Mouse (Mus musculus) embryonic facial prominence, embryonic 15.5 days (tissue): ENCODE measurements around the gene 1700123O20Rik. TPM values are rescaled to one million over a fixed set of nuclear protein-coding genes. Genes with fewer than 3 reads are reported as not detected.

Experiments used
- ATAC-seq: fragments of 200-750 bp; cut with Nextera tagmentation; 2 replicates; pipeline ENCODE4 v1.8.0; 2017; ENCODE audit warnings: low read depth, moderate TSS enrichment; ENCODE audit not compliant: insufficient number of reproducible peaks, low FRiP score, low TSS enrichment
- H3K27ac ChIP-seq: fragments of 300-500 bp; sonication (generic); replicated peaks from 2 replicates; pipeline ENCODE4 v1.5.1; 2015; ENCODE audit warnings: mild to moderate bottlenecking, inconsistent platforms
- H3K27me3 ChIP-seq: fragments of 300-500 bp; sonication (generic); 2 replicates; pipeline ENCODE4 v1.6.1; 2015; ENCODE audit warnings: inconsistent platforms
- H3K36me3 ChIP-seq: fragments of 300-500 bp; sonication (generic); 2 replicates; pipeline ENCODE4 v1.6.1; 2015; ENCODE audit warnings: mild to moderate bottlenecking, inconsistent platforms
- H3K4me1 ChIP-seq: fragments of 300-500 bp; sonication (generic); 2 replicates; pipeline ENCODE4 v1.6.1; 2015; ENCODE audit warnings: inconsistent platforms
- H3K4me2 ChIP-seq: fragments of 300-500 bp; sonication (generic); replicated peaks from 2 replicates; pipeline ENCODE4 v1.6.1; 2015; ENCODE audit warnings: mild to moderate bottlenecking, inconsistent platforms
- H3K4me3 ChIP-seq: fragments of 300-500 bp; sonication (generic); replicated peaks from 2 replicates; pipeline ENCODE4 v1.5.1; 2015; ENCODE audit warnings: mild to moderate bottlenecking, inconsistent platforms
- H3K9ac ChIP-seq: fragments of 300-500 bp; sonication (generic); 2 replicates; pipeline ENCODE4 v1.6.1; 2015; ENCODE audit warnings: inconsistent platforms
- H3K9me3 ChIP-seq: fragments of 300-500 bp; sonication (generic); replicated peaks from 2 replicates; pipeline ENCODE4 v1.6.1; 2016; ENCODE audit warnings: inconsistent platforms
- WGBS: fragments of 180-500 bp; shearing (Covaris S2); methylation state at CpG from one replicate; pipeline ENCODE4 v1.1.7; 2015; 5-methylcytosine and 5-hydroxymethylcytosine counted together
- polyA plus RNA-seq: library from polyadenylated mRNA; unstranded; fragments of >200 nt; fragmentation: Nextera tagmentation; extraction: Ambion mirVana; gene quantifications from 2 replicates; pipeline ENCODE4 v1.2.1, GENCODE M21; 2015

The 1700123O20Rik gene
- 74.2 and 75.5 TPM in 2 replicates for polyA plus RNA-seq

DNA sequence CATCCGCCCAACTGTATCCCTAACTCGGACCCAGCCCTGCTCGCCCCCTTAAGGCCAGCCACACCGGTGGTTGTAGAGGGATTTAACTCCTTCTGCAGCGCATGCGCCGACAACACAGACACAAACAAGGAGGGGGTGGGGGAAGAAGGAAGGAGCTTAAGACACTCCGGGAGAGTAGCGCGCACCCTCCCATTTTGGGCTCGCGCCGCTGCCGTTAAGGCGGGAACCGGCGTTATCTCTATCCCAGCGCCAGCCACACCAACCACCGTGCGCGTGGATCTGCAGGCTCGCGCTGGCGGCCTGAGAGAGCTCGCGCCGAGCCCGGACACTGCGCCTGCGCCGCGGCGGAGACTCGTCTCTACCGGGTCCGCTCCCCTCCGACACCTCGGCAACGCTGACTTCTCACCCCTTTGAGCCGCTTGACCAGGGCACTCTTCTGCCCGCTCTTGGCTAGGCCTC, at the start of gene 1700123O20Rik:
TSS of gene 1700123O20Rik (plus strand) at position 154 of the 459 bp plus-strand sequence.
- WGBS, result under 1% methylated on average over 41 of the region's 41 CpGs
- peak within 1 kb of the TSS; percentile 88 for H3K4me3 ChIP-seq
- H3K4me1 ChIP-seq, result peaks cover 14% of the 10 kb centered on the region
- H3K4me2 ChIP-seq, result peak within 1 kb of the TSS; percentile 55
- H3K27me3 ChIP-seq, result no peaks in the 10 kb centered on the region
- peak; percentile 81 for ATAC-seq
- H3K9ac ChIP-seq, result peak within 1 kb of the TSS; percentile 96
- H3K9me3 ChIP-seq, result no peaks in the 10 kb centered on the region
- H3K27ac ChIP-seq, result peak within 1 kb of the TSS; percentile 98
- peaks cover 40% of the 10 kb centered on the region for H3K36me3 ChIP-seq

DNA sequence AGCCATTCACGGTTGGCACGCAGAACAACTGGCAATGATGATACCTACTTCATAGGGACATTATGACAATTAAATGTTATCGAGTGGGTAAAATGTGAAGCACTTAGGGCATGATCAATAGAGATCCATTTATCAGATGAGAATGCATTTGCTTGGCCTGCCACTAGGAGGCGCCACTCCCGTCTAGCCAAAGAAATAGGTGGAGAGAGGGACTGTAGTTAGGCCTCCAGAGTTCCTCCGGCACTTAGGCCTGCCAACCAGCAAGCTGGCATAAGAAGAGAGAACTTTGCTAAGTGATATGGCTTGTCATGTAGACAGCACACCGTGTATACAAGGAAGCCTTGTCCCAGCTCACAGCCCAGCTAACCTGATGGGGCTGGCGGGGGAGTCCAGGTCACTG, 49.1 kb upstream of the 1700123O20Rik start:
- Histone ChIP-seq H3K9me3 (no peaks in the 10 kb centered on the region), H3K4me1 (peaks cover 23% of the 10 kb centered on the region), H3K27me3 (no peaks in the 10 kb centered on the region), H3K4me3 (no peak overlapping the region), H3K9ac (no peak overlapping the region), H3K4me2 (no peak overlapping the region), H3K27ac (no peak overlapping the region), H3K36me3 (peaks cover 50% of the 10 kb centered on the region)
- 51% methylated on average over 8 of the region's 8 CpGs for WGBS
- no peak for ATAC-seq

DNA sequence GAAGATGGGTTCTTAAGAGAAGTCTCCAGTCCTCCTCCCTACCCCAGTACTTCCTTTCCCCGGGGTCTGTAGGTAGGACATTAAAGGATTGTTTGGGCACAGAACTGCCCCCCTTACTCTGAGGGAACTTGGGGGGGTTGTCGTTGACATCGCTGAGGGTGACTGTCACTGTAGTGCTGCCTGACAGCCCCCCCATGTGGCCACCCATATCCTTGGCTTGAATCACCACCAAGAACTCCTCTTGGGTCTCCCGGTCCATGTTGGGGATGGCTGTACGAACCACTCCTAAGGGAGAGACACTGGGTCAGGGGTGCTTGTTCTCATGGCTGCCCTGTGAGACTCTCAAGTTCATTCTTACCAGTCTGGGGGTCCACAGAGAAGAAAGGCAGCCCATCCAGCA, 47.8 kb upstream of the 1700123O20Rik start:
- Histone ChIP-seq H3K27me3 (no peaks in the 10 kb centered on the region), H3K27ac (no peak overlapping the region), H3K4me2 (no peak overlapping the region), H3K9me3 (no peaks in the 10 kb centered on the region), H3K4me3 (no peak overlapping the region), H3K36me3 (peaks cover 49% of the 10 kb centered on the region), H3K9ac (no peak overlapping the region), H3K4me1 (peaks cover 23% of the 10 kb centered on the region)
- 64% methylated on average over 5 of the region's 5 CpGs for WGBS
- ATAC-seq, result no peak

DNA sequence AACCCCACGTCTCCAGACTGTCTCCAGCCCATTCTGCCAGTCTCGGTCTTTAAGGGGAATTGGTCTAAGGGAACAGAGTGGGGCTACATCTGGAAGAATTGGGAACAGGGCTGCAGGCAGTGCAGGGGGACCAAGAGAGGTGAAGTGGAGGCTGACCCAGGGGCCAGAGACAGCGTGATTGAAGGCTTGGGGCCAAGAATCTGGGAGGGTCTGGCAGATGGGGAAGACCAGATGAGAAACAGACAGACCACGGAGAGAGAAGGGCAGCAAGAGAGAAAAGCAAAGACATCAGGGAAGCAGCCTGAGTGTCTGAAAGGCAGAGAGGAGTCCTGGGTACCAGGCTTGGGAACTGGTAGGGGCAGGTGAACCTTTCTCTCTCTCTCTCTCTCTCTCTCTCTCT, 45.9 kb upstream of the 1700123O20Rik start:
- 0 out of 2 replicates have a peak overlapping the region, but pooled peaks have one; percentile 5 for H3K27ac ChIP-seq
- H3K4me2 ChIP-seq, result peak overlapping the region; percentile 96
- H3K36me3 ChIP-seq, result peaks cover 59% of the 10 kb centered on the region
- H3K4me3 ChIP-seq, result peak overlapping the region; percentile 80
- peaks cover 23% of the 10 kb centered on the region for H3K4me1 ChIP-seq
- WGBS, result 14% methylated on average over 4 of the region's 4 CpGs
- H3K9ac ChIP-seq, result no peak overlapping the region
- ATAC-seq, result no peak
- H3K9me3 ChIP-seq, result no peaks in the 10 kb centered on the region
- H3K27me3 ChIP-seq, result no peaks in the 10 kb centered on the region

DNA sequence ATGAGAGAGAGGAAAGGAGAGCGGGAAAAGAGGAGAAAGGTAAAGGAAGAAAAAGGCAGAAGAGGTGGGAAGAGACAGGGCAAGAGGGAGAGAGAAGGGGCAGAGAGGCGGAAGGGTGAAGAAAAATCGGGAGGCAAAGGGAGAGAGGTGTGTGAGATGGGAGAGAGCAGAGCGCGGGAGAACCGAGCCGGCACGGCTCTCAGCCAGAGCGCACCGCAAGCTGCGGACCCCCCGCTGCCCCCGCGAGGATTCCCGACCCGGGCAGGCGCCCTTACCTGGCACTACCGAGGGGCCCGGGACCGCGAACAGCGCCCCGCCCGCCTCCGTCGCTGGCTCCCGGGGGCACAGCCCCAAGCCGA, 45.1 kb upstream of the 1700123O20Rik start, which contains the start of gene Gm17606:
TSS of gene Gm17606 (plus strand) at position 7 of the 359 bp plus-strand sequence.
- peak within 1 kb of the TSS; percentile 96 for H3K4me2 ChIP-seq
- no peaks in the 10 kb centered on the region for H3K27me3 ChIP-seq
- H3K9ac ChIP-seq, result peak within 1 kb of the TSS; percentile 72
- no peak for ATAC-seq
- peaks cover 23% of the 10 kb centered on the region for H3K4me1 ChIP-seq
- no peaks in the 10 kb centered on the region for H3K9me3 ChIP-seq
- H3K27ac ChIP-seq, result peak within 1 kb of the TSS; percentile 86
- WGBS, result 1% methylated on average over 28 of the region's 28 CpGs
- H3K36me3 ChIP-seq, result peaks cover 62% of the 10 kb centered on the region
- H3K4me3 ChIP-seq, result peak within 1 kb of the TSS; percentile 80

DNA sequence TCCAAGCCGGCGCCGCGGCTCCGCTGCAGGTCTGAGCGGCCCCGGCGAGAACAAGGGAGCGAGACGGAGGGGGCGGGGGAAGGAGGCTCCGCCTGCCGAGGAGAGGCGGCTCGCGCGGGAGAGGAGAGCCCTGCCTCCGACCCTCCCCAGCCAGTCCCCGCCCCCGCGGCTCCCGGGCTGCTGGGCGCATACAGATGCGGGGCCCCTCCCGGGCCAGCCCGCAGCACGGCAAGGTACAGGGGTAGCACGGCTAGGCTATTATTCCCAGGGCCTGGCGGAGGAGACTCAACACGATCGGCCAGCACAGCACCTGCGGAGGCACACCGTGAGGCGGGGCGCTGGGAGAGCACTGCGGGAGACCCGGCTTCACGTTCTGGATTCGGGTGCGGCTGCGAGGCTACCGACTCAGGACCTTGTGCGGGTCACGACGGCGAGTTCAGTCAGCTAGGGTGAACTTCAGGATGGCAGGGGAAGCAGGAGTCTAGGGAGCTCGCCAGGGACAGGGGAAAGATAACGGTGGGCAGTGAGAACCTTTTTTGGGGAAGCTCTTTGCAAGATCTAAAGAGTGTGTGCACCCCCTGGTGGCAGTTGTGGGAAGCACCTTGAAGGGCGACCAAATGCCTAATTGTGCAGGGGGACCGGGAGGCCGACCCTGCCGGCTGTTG, 44.6 kb upstream of the 1700123O20Rik start, which contains the start of gene Cdh24:
TSS of gene Cdh24 (minus strand) at position 60 of the 665 bp plus-strand sequence.
- H3K4me2 ChIP-seq, result peak within 1 kb of the TSS; percentile 96
- no peaks in the 10 kb centered on the region for H3K9me3 ChIP-seq
- peaks cover 23% of the 10 kb centered on the region for H3K4me1 ChIP-seq
- ATAC-seq, result peak; percentile 93
- WGBS, result under 1% methylated on average over 52 of the region's 52 CpGs
- peaks cover 62% of the 10 kb centered on the region for H3K36me3 ChIP-seq
- peak within 1 kb of the TSS; percentile 86 for H3K27ac ChIP-seq
- H3K27me3 ChIP-seq, result no peaks in the 10 kb centered on the region
- H3K9ac ChIP-seq, result peak within 1 kb of the TSS; percentile 72
- H3K4me3 ChIP-seq, result peak within 1 kb of the TSS; percentile 80

DNA sequence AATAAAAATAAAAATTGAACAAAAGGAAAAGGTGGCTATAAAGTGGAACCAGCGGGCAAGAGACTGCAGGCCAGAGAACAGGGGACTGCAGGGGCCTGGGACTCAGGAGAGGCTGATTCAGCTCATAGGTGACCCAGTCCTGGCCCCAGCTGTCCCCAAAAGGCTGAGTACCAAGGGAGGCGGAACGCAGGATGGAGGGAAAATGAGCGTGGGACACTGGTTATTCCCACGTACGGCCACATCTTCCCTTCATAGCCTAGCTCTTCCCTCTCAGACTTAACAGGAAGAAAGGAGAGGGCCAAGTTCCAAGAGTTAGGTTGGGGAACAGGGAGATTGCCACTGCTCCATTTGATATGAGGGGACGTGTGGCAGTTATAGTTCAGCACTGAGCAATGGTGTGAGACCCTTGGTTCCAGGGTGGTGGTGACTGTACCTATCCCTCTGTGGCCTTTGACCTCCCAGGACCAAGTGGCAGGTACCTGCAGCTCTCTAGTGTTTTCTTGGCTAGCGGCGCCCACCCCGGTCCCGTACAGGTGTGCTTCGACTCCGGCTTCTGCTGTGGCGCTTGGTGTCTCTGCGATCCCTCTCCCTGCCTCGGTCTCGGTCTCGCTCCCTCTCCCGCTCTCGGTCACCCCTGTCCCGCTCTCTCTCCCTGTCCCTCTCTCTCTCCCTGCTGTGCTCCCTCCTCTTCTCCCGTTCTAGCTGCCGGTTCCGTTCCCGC, 43.6 kb upstream of the 1700123O20Rik start:
- no peak overlapping the region for H3K4me2 ChIP-seq
- no peak overlapping the region for H3K4me3 ChIP-seq
- no peak for ATAC-seq
- H3K9ac ChIP-seq, result no peak overlapping the region
- WGBS, result 79% methylated on average over 25 of the region's 25 CpGs
- H3K27me3 ChIP-seq, result no peaks in the 10 kb centered on the region
- peaks cover 63% of the 10 kb centered on the region for H3K36me3 ChIP-seq
- no peaks in the 10 kb centered on the region for H3K9me3 ChIP-seq
- peaks cover 23% of the 10 kb centered on the region for H3K4me1 ChIP-seq
- H3K27ac ChIP-seq, result no peak overlapping the region

DNA sequence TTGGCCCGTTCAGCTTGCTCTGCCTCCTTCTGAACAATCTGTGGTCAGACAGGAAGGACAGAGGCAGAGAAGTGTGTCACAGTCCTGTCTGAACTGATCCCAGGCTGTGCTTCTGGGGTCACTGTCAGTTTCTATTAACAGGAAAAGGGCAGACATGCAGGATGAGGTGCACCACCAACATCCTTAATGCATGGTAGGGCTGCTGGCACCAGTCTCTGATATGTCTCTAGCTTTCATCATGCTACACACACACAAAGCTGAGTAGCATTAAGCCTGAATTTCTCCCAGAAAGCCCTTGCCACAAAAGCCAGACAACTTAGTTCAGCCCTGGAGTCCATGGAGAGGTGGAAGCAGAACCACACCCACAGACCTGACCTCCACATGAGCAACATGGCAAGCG, 43.0 kb upstream of the 1700123O20Rik start:
- 88% methylated on average over 2 of the region's 2 CpGs for WGBS
- H3K4me2 ChIP-seq, result no peak overlapping the region
- no peaks in the 10 kb centered on the region for H3K9me3 ChIP-seq
- no peak for ATAC-seq
- H3K9ac ChIP-seq, result no peak overlapping the region
- peaks cover 23% of the 10 kb centered on the region for H3K4me1 ChIP-seq
- no peak overlapping the region for H3K27ac ChIP-seq
- no peak overlapping the region for H3K4me3 ChIP-seq
- peaks cover 62% of the 10 kb centered on the region for H3K36me3 ChIP-seq
- no peaks in the 10 kb centered on the region for H3K27me3 ChIP-seq

DNA sequence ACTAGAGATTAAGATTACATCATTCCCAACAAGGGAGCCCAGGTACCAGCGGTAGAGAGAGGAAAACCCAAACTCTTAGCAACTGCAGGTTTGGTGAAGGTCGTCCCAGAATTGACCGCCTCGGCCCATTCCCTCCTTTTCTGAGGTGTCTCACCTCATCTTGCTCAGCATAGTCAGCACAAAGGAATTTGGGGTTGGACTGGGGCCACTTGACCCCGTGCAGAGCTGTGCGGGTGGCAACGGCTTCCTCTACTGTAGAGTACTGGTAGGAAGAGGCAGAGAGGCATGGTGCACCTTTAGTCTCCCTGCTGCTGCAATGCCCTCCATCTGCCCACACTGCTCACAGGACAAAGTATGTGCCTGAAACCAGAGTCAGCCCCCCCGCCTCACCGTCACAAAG, 41.7 kb upstream of the 1700123O20Rik start:
- H3K4me1 ChIP-seq, result peaks cover 22% of the 10 kb centered on the region
- H3K27ac ChIP-seq, result no peak overlapping the region
- H3K36me3 ChIP-seq, result peaks cover 68% of the 10 kb centered on the region
- H3K4me2 ChIP-seq, result no peak overlapping the region
- no peaks in the 10 kb centered on the region for H3K9me3 ChIP-seq
- H3K9ac ChIP-seq, result no peak overlapping the region
- no peak overlapping the region for H3K4me3 ChIP-seq
- no peak for ATAC-seq
- H3K27me3 ChIP-seq, result no peaks in the 10 kb centered on the region
- 87% methylated on average over 9 of the region's 9 CpGs for WGBS

DNA sequence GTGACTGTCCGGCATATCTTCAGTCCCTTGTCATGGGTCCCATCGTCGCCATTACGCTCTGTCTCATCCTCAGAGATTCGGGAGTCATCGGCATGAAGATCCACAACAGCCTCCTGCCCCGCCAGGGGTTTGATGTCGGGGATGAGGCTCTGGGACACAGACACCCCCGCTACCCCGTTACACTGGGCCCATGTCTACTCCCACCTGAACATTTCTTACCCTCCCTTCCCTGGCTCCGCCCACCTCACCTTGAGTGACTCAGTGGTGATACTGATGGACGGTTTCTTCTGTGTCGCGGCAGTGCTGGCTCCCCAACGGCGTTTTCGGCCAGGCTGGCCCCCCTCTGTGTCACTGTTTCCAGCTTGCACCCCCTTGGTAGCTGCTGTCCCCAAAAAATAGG, 39.6 kb upstream of the 1700123O20Rik start:
- Histone ChIP-seq H3K4me2 (no peak overlapping the region), H3K4me1 (peaks cover 21% of the 10 kb centered on the region), H3K9ac (no peak overlapping the region), H3K27ac (no peak overlapping the region), H3K36me3 (peaks cover 88% of the 10 kb centered on the region), H3K9me3 (no peaks in the 10 kb centered on the region), H3K27me3 (no peaks in the 10 kb centered on the region), H3K4me3 (no peak overlapping the region)
- WGBS, result 95% methylated on average over 17 of the region's 17 CpGs
- no peak for ATAC-seq

DNA sequence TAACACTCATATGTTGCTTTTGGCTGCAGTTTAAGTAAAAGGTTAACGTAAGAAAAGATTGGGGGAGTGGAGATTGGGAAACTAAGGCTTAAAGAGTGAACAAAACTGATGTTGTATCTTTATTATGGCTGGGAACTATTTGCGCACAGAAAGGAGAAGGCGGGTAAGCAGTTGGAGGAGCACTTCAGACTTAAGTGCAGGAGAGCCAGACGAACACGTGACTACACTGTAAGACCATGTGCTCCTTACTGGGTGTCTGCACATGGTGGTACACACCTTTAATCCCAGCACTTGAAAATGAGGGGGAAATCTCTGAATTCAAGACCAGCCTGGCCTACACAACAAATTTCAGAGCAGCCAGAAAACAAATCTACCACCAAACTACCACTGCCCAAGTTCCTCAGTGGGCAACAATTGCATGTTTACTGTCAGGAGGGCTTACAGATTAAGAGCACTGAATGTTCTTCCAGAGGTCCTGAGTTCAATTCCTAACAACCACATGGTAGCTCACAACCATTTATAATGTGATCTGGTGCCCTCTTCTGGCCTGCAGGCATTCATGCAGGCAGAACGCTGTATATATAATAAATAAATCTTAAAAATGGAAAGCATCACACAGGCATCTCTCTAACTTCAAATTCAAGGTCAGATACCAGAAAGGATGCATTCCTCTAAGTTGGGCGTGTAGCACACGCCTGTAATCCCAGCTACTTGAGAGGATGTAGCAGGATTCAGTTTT, 38.9 kb upstream of the 1700123O20Rik start:
- no peak for ATAC-seq
- Histone ChIP-seq H3K4me2 (no peak overlapping the region), H3K4me1 (peaks cover 22% of the 10 kb centered on the region), H3K27me3 (no peaks in the 10 kb centered on the region), H3K27ac (no peak overlapping the region), H3K9me3 (no peaks in the 10 kb centered on the region), H3K9ac (no peak overlapping the region), H3K36me3 (peaks cover 92% of the 10 kb centered on the region), H3K4me3 (no peak overlapping the region)
- WGBS, result 91% methylated on average over 8 of the region's 8 CpGs
